Mouse (Mus musculus): Measurements from ENCODE around the gene Bmp6.

Gene Bmp6

DNA sequence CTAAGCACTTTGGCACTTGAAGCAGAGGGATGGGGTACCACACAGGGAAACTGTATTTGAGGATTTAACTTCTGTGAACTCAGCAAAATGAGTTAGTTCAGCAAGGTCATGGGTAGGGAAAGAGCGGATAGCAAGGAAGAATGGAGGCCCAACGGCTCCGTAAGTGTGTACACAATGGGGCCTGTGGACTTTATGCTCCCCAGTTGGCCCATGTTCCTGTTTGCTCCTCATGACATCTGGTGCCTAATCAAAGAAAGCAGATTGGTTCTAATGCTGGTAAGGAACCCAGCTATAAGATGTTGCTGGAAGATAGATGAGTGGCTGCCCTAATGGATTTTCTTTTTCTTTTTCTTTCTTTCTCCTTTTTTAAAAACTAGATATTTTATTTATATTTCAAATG lies 180.4 kb downstream of the Bmp6 start:
- ChIA-PET CTCF (no interaction called here), POLR2A (interaction anchor here in 3 of 4 experiments (0.6 to 3.9 kb wide), 5 partner anchors 8 to 280 kb away, joined by 3 to 21 read pairs (median 7); no protein-coding TSS in a partner anchor)

DNA sequence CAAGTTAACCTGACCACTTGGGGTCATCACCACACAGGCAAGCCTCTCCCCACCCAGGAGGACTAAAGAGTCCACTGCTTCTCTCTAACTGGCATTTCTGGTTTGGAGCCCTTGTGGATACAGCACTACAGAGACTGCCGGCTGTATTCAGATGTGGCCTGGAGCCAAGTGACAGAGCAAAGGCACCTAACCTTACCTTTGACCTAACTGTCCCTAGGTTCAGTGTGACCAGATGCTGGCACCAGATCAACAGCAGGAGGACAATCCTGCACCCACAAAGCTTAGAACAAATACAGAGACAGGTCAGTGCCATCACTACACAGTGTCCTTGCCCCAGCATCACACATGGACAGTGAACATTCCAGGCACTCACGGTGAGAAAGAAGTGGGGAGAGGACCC lies 181.2 kb downstream of the Bmp6 start:
- CTCF ChIA-PET, result no interaction called here
- POLR2A ChIA-PET, result interaction anchor here in 1 of 4 experiments (1.7 to 3.9 kb wide), 2 partner anchors 9 to 12 kb away, joined by 6 to 21 read pairs; no protein-coding TSS in a partner anchor

DNA sequence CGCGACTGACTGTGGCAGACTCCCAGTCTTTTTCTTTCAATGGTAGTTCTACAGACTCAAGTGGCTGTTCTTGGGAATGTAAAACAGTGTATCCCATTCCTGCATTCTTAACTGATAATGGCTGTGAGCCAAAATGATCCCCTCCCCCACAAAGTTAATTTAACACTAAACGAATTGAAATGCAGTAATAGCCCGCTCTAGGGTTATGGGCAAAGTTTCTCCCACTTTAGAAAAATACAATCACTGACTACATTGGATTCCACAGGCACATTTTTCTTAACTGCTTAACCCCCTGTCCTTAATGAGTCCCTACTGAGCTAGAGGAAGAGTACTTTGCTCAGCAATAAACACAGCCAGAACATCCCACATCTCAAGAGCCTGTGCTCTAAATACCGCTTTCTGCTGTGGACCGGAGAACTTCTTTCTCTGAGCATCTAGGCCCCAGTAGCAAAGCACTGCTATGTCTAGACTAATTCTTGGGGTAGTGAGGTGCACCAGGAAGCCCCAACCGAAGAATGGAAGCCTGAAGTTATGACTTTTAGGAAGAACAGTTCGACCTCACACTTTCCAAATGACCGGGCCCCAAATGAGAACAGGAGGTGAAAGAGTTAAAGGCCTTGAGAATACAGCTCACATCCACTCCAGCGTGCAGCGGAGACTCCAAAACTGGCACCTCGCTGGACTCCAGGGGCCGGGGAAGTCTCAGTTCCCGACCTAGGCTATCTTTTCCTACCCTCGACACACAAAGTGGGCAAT lies 182.3 kb downstream of the Bmp6 start:
- ChIA-PET CTCF (interaction anchor here in 2 of 4 experiments (0.5 to 1.2 kb wide), 2 partner anchors 19 to 22 kb away, joined by 3 read pairs; no protein-coding TSS in a partner anchor), POLR2A (interaction anchor here in 3 of 4 experiments (0.7 to 3.6 kb wide), 20 partner anchors 9 to 306 kb away, joined by 3 to 24 read pairs (median 4); partner anchors contain the start of gene Eef1e1 (in 1 of the 3))

DNA sequence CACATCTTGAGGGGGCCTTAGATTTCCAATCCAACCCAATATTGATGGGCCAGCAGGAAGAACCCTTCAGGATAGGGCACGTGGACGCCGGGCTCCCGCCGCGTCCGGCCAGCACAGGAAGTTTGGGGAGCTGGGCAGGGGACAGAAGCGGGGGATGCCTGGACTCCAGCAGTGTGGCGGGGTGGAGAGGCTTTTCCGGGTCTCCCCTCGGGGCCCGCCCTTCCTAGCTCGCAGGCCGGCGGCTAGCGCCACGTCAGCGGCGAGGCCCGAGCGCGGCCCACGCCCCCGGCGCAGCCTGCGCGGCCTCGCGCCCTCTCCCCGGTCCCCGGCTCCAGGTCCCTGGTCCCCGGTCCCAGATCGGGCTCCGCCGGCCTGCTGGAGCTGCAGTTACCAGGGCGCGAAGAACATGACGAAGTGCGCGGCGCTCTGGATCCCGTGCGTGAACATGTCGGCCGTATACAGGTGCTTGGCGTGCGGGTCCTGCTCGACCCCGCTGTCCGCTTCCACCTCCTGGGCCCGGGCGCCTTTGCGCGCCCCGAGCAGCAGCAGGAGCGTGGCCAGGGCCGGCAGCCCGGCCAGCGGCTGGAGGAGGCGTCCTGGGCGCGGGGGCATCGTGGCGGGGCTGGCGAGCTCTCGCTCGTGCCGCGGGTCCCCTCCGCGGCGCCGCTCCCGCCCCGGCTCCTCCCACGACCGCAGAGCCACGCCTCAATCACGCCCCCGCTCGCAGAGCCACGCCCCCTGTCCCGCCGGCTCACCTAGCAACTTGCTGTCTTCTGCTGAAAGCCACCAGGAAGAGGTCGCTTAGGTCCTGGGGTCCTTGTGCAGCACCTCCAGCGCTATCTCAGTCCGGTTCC lies 183.1 kb downstream of the Bmp6 start:
- POLR2A ChIA-PET, result interaction anchor here in 3 of 4 experiments (0.7 to 3.6 kb wide), 23 partner anchors 10 to 305 kb away, joined by 3 to 24 read pairs (median 4); partner anchors contain the start of gene Eef1e1 (in 1 of the 3)
- CTCF ChIA-PET, result interaction anchor here in 3 of 4 experiments (0.5 to 1.2 kb wide), 3 partner anchors 15 to 21 kb away, joined by 3 read pairs; no protein-coding TSS in a partner anchor

DNA sequence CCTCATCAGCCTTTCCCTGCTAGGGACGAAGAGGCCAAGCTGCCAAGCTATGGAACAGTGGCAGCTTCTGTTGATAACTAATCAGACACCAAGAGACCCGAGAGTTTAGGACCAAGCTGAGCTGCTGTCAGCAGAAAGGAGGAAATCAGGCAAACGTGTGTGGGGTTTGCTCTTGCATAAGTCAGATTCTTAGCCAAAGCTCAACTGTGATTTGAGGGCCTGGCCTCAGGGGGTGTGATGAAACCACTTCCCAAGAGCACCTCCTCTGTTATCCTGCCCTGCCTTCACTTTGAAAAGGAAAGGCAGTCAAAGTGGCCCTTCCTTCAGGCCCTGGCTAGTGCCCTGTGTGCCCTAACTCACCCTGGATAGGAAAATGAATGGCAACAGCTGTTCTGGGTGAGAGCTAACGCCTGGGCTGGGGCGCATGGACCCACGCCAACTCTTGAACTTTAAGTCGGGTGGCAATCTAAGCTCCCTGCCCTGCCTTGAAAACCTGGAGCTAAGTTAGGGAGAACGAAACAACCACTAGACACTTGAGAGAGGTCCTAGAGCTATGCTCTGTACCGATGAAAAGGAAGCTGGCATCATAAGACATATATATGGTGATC lies 183.9 kb downstream of the Bmp6 start, which contains the start of gene Txndc5:
Gene Txndc5 (minus strand): TSS at position 138 of the 608 bp plus-strand sequence.
- CTCF ChIA-PET, result interaction anchor here in 2 of 4 experiments (1.2 kb wide), 2 partner anchors 15 to 21 kb away, joined by 3 read pairs; no protein-coding TSS in a partner anchor
- POLR2A ChIA-PET, result interaction anchor here in 3 of 4 experiments (0.6 to 3.6 kb wide), 19 partner anchors 11 to 304 kb away, joined by 3 to 24 read pairs (median 5); no protein-coding TSS in a partner anchor

GRCm38 (mm10) chr13:38529576-38529975 lies 184.7 kb downstream of the Bmp6 start:
- ChIA-PET CTCF (no interaction called here), POLR2A (interaction anchor here in 2 of 4 experiments (1.2 to 3.6 kb wide), 4 partner anchors 16 to 545 kb away, joined by 3 to 24 read pairs (median 4); no protein-coding TSS in a partner anchor)

GRCm38 (mm10) chr13:38531498-38531897 lies 186.6 kb downstream of the Bmp6 start:
- POLR2A ChIA-PET, result interaction anchor here in 1 of 4 experiments (1.2 kb wide), 1 partner anchor 18 kb away, joined by 3 read pairs; no protein-coding TSS in a partner anchor
- CTCF ChIA-PET, result no interaction called here

GRCm38 (mm10) chr13:38533461-38533860 lies 188.6 kb downstream of the Bmp6 start:
- POLR2A ChIA-PET, result no interaction called here

DNA sequence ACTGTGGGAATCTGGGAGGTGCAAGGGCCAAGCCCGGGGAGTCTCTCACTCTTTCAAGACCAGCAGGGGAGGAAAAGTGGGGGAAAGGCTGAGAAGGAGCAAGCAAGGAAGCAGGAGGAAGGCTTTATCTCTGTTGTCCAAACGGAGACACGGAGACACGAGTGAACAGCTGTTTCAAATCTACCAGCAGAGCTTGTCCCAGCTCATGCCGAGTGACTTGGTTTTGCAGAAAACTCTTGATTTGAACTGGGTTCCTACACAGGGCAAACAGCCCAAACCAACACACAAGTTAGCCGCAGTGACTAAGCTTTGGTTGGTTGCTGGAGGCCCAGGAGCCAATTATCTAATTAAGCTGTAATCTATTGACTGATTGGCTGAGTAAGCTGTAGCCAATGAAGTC lies 189.1 kb downstream of the Bmp6 start:
- ChIA-PET CTCF (interaction anchor here in 1 of 4 experiments (0.7 kb wide), 1 partner anchor 176 kb away, joined by 4 read pairs; no protein-coding TSS in a partner anchor), POLR2A (interaction anchor here in 1 of 4 experiments (0.6 kb wide), 1 partner anchor 41 kb away, joined by 3 read pairs; no protein-coding TSS in a partner anchor)

More at GRCm38 (mm10) chr13:38533461-38533860, 188.6 kb downstream of the Bmp6 start:
- CTCF ChIA-PET, result no interaction called here

DNA sequence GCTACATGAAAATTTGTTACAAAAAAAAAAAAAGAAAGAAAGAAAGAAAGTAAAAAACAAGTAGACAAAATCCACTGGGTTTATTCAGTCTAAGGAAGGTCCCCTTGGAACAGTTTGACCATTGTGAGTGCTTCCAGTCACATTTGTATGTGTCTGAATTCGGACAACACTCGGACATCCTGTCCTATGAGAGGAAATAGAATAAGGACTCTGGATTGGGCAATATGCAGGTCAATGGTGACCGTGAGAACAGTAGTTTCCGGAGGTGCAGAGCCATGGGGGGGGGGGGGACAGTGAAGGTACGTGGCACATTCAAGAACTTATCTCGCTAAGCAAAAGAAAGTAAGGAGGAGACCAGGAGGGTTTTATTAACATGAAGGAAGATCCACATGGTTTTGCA lies 189.8 kb downstream of the Bmp6 start:
- ChIA-PET POLR2A (interaction anchor here in 1 of 4 experiments (0.6 kb wide), 1 partner anchor 14 kb away, joined by 7 read pairs; no protein-coding TSS in a partner anchor), CTCF (interaction anchor here in 1 of 4 experiments (0.7 kb wide), 1 partner anchor 175 kb away, joined by 4 read pairs; no protein-coding TSS in a partner anchor)

GRCm38 (mm10) chr13:38537521-38537920 lies 192.6 kb downstream of the Bmp6 start:
- CTCF ChIA-PET, result no interaction called here
- POLR2A ChIA-PET, result no interaction called here

DNA sequence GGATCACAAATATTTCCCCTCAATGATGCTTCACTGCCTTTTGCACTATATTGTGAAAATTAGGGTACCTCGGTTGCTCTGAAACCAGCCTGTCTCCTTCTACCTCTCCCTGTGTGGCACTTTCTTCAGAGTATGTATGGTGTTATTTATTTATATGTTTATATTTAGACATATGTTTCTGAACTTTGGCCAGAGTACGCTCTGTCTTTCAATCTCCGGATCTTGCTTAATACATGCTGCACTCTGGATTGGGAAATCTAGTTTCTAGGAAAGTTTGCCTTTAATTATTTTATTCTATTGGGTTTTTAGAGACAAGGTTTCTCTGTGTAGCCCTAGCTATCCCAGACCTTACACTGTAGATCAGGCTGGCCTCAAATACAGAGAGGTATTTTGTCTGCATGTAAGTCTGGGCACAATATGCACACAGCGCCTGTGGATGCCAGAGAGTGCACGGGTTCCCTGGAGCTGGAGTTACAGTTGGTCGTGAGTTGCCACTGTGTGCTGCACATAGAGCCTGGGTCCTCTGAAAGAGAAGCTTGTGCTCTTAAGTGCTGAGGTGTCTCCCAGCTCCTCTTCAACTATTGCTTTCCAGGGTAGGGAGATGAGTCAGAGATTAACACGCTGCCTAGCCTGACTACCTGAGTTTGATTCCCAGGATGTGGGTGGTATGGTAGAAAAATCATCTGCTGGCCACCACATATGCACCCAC lies 194.4 kb downstream of the Bmp6 start:
- ChIA-PET POLR2A (interaction anchor here in 1 of 4 experiments (1.0 kb wide), 1 partner anchor 11 kb away, joined by 3 read pairs; the partner anchor contains the start of gene Txndc5), CTCF (no interaction called here)

DNA sequence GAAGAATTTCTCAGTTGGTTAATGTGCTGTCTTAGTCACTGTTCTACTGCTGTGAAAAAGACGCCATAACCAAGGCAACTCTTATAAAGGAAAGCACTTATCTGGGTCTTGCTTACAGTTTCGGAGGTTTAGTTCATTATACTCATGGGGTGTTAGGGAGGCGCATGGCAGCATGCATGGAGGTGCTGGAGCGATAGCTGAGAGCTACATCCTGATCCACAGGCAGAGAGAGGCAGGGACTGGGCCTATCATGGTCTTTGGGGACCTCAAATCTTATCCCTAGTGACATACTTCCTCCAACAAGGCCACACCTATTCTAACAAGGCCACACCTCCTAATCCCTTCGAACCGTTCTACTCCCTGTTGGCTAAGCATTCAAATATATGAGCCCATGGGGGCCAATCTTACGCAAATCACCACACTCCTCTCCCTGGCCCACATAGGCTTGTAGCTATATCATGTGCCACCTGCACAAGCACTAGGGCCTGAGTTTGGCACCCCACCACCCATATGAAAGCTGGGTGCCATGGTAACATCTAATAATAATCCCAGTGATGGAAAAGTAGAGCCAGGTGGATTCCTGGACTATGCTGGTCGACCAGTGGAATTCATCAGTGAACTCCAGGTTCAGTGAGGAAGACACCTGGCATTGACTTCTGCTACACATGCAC lies 198.7 kb downstream of the Bmp6 start:
- ChIA-PET POLR2A (interaction anchor here in 1 of 4 experiments (0.7 kb wide), 1 partner anchor 15 kb away, joined by 3 read pairs; the partner anchor contains the start of gene Txndc5), CTCF (interaction anchor here in 1 of 4 experiments (0.6 kb wide), 1 partner anchor 326 kb away, joined by 5 read pairs; no protein-coding TSS in a partner anchor)

DNA sequence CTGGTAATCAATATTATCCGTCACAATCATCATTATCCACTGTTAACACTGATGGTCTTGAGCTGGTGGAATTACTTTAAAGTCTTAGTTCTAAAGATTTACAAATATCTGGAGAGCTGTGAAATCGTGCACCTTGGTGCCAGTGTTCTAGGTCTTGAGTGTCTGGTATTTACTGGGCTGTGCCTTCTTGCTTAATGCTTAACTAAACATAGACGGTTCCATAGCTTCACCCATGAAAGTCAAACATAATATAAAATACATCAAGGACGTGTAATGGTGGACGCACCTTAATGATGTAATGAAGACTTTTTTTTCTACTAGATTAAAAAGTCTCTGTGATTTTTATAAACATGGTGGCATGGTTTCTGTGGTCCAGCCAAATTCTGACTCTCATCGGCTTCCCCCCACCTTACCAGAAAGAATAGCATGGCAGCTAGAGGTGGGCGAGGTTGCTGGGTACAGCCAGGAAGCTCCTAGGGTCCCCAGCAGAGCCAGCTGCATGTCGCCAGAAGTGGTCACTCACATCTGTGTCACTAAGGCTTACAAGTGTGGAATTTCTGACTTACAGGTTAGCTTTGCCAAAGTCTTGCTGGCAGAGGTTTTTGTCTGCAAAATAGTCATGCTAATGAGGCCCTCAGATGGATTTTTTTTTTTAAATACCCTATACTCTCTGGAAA lies 200.0 kb downstream of the Bmp6 start:
- ChIA-PET POLR2A (no interaction called here), CTCF (interaction anchor here in 1 of 4 experiments (0.9 kb wide), 1 partner anchor 85 kb away, joined by 3 read pairs; no protein-coding TSS in a partner anchor)

GRCm38 (mm10) chr13:38545460-38545859 lies 200.6 kb downstream of the Bmp6 start:
- POLR2A ChIA-PET, result interaction anchor here in 1 of 4 experiments (0.6 kb wide), 1 partner anchor 82 kb away, joined by 3 read pairs; no protein-coding TSS in a partner anchor

DNA sequence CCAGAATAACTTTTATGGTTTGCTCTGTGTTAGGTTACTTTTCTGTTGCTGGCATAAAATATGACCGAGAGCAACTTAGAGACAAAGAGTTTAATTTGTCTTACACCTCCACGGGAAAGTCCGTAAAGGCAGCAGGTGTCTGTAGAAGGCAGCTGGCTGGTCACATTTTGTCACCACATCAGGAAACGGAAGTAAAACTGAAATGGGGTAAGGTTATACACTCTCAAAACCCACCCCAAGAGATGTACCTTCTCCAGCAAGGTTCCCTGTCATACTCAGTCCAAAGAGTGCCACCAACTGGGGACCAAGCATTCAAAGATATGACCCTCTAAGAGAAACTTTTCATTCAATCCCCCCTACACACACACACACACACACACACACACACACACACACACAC lies 201.8 kb downstream of the Bmp6 start:
- POLR2A ChIA-PET, result interaction anchor here in 2 of 4 experiments (0.5 to 1.1 kb wide), 3 partner anchors 23 to 439 kb away, joined by 3 read pairs; no protein-coding TSS in a partner anchor
- CTCF ChIA-PET, result interaction anchor here in 1 of 4 experiments (0.8 kb wide), 1 partner anchor 139 kb away, joined by 3 read pairs; no protein-coding TSS in a partner anchor

More at GRCm38 (mm10) chr13:38545460-38545859, 200.6 kb downstream of the Bmp6 start:
- CTCF ChIA-PET, result interaction anchor here in 1 of 4 experiments (0.9 kb wide), 1 partner anchor 85 kb away, joined by 3 read pairs; no protein-coding TSS in a partner anchor
